Mouse (Mus musculus): ENCODE measurements around the gene Hcrtr1. TPM values are rescaled to one million over a fixed set of nuclear protein-coding genes. Genes with fewer than 3 reads are reported as not detected.

The Hcrtr1 gene
- polyA plus RNA-seq, 1 experiment from 2014 or later: 0.43 TPM

- 2% methylated on average over 25 of the region's 25 CpGs for WGBS
- peak; percentile 92 for DNase-seq (ENCODE audit: low spot score)
- no peaks in the 10 kb centered on the region for H3K9me3 ChIP-seq
- H3K27me3 ChIP-seq (ENCODE audit: insufficient read depth, poor library complexity, severe bottlenecking): peaks cover 18% of the 10 kb centered on the region
- peaks cover 81% of the 10 kb centered on the region for H3K4me1 ChIP-seq
- H3K36me3 ChIP-seq: 0 out of 2 replicates have a peak, but pooled peaks cover 6% of the 10 kb centered on the region
- peak overlapping the region; percentile 89 for H3K27ac ChIP-seq
- H3K4me3 ChIP-seq: peak overlapping the region; percentile 59
Measured at GRCm38 (mm10) chr4:130174335-130175031, 35.3 kb upstream of the Hcrtr1 start.

- no peak for DNase-seq (ENCODE audit: low spot score)
- Histone ChIP-seq H3K4me3 (peak overlapping the region; percentile 59), H3K27ac (peak overlapping the region; percentile 89), H3K4me1 (peaks cover 87% of the 10 kb centered on the region), H3K27me3 (ENCODE audit: insufficient read depth, poor library complexity, severe bottlenecking) (peaks cover 17% of the 10 kb centered on the region), H3K9me3 (no peaks in the 10 kb centered on the region), H3K36me3 (0 out of 2 replicates have a peak, but pooled peaks cover 6% of the 10 kb centered on the region)
- 50% methylated on average over 19 of the region's 19 CpGs for WGBS
Measured at GRCm38 (mm10) chr4:130173911-130174311, 34.8 kb upstream of the Hcrtr1 start.

GRCm38 (mm10) chr4:130173060-130173822, 34.1 kb upstream of the Hcrtr1 start:
- H3K27ac ChIP-seq: peak overlapping the region; percentile 89
- peaks cover 93% of the 10 kb centered on the region for H3K4me1 ChIP-seq
- 0 out of 2 replicates have a peak, but pooled peaks cover 6% of the 10 kb centered on the region for H3K36me3 ChIP-seq
- no peaks in the 10 kb centered on the region for H3K9me3 ChIP-seq
- peak; percentile 86 for DNase-seq (ENCODE audit: low spot score)
- peaks cover 17% of the 10 kb centered on the region for H3K27me3 ChIP-seq (ENCODE audit: insufficient read depth, poor library complexity, severe bottlenecking)
- WGBS: 59% methylated on average over 11 of the region's 11 CpGs
- H3K4me3 ChIP-seq: peak overlapping the region; percentile 59; the same call in 1 of the 2 replicates

- Histone ChIP-seq H3K27ac (peak overlapping the region; percentile 89), H3K4me1 (peaks cover 97% of the 10 kb centered on the region), H3K27me3 (ENCODE audit: insufficient read depth, poor library complexity, severe bottlenecking) (peaks cover 17% of the 10 kb centered on the region), H3K4me3 (peak overlapping the region; percentile 35), H3K9me3 (no peaks in the 10 kb centered on the region), H3K36me3 (0 out of 2 replicates have a peak, but pooled peaks cover 6% of the 10 kb centered on the region)
- 38% methylated on average over 11 of the region's 11 CpGs for WGBS
- peak; percentile 87 for DNase-seq (ENCODE audit: low spot score)
Measured at GRCm38 (mm10) chr4:130171951-130172765, 33.0 kb upstream of the Hcrtr1 start.

GRCm38 (mm10) chr4:130170362-130170761, 31.2 kb upstream of the Hcrtr1 start:
- Histone ChIP-seq H3K27me3 (ENCODE audit: insufficient read depth, poor library complexity, severe bottlenecking) (peaks cover 18% of the 10 kb centered on the region), H3K9me3 (no peaks in the 10 kb centered on the region)
- WGBS: 62% methylated on average over 4 of the region's 4 CpGs

GRCm38 (mm10) chr4:130169411-130169971, 30.3 kb upstream of the Hcrtr1 start:
- Histone ChIP-seq H3K4me3 (no peak overlapping the region), H3K4me1 (peaks cover 87% of the 10 kb centered on the region), H3K9me3 (no peaks in the 10 kb centered on the region), H3K36me3 (peaks cover 7% of the 10 kb centered on the region), H3K27ac (peak overlapping the region; percentile 87; the same call in 1 of the 2 replicates), H3K27me3 (ENCODE audit: insufficient read depth, poor library complexity, severe bottlenecking) (peaks cover 23% of the 10 kb centered on the region)
- WGBS: 86% methylated on average over 16 of the region's 16 CpGs
- DNase-seq (ENCODE audit: low spot score): no peak

More at GRCm38 (mm10) chr4:130170362-130170761, 31.2 kb upstream of the Hcrtr1 start:
- Histone ChIP-seq H3K4me1 (peaks cover 95% of the 10 kb centered on the region), H3K36me3 (peaks cover 7% of the 10 kb centered on the region), H3K27ac (peak overlapping the region; percentile 87; the same call in 1 of the 2 replicates), H3K4me3 (no peak overlapping the region)
- DNase-seq (ENCODE audit: low spot score): no peak

- H3K4me3 ChIP-seq: peak overlapping the region; percentile 40
Measured at GRCm38 (mm10) chr4:130168280-130169183, 29.4 kb upstream of the Hcrtr1 start.

GRCm38 (mm10) chr4:130167814-130168213, 28.7 kb upstream of the Hcrtr1 start:
- Histone ChIP-seq H3K4me1 (peaks cover 87% of the 10 kb centered on the region), H3K27ac (peak overlapping the region; percentile 87), H3K36me3 (peaks cover 7% of the 10 kb centered on the region), H3K27me3 (ENCODE audit: insufficient read depth, poor library complexity, severe bottlenecking) (peaks cover 15% of the 10 kb centered on the region; the same call in 1 of the 2 replicates), H3K9me3 (no peaks in the 10 kb centered on the region), H3K4me3 (peak overlapping the region; percentile 40)
- DNase-seq (ENCODE audit: low spot score): no peak
- WGBS: 39% methylated on average over 9 of the region's 9 CpGs

More at GRCm38 (mm10) chr4:130168280-130169183, 29.4 kb upstream of the Hcrtr1 start:
- Histone ChIP-seq H3K9me3 (no peaks in the 10 kb centered on the region), H3K4me1 (peaks cover 87% of the 10 kb centered on the region), H3K27me3 (ENCODE audit: insufficient read depth, poor library complexity, severe bottlenecking) (peaks cover 20% of the 10 kb centered on the region; the same call in 1 of the 2 replicates), H3K36me3 (peaks cover 7% of the 10 kb centered on the region), H3K27ac (peak overlapping the region; percentile 87)
- peak; percentile 91 for DNase-seq (ENCODE audit: low spot score)
- WGBS: 36% methylated on average over 16 of the region's 16 CpGs

- peaks cover 86% of the 10 kb centered on the region for H3K4me1 ChIP-seq
Measured at GRCm38 (mm10) chr4:130167321-130167720, 28.2 kb upstream of the Hcrtr1 start.

GRCm38 (mm10) chr4:130166592-130166991, 27.4 kb upstream of the Hcrtr1 start:
- peak overlapping the region; percentile 87 for H3K27ac ChIP-seq
- WGBS: 78% methylated on average over 8 of the region's 8 CpGs
- H3K4me1 ChIP-seq: peaks cover 85% of the 10 kb centered on the region
- H3K9me3 ChIP-seq: no peaks in the 10 kb centered on the region
- no peak overlapping the region for H3K4me3 ChIP-seq
- peaks cover 7% of the 10 kb centered on the region for H3K36me3 ChIP-seq
- DNase-seq (ENCODE audit: low spot score): no peak
- peaks cover 25% of the 10 kb centered on the region for H3K27me3 ChIP-seq (ENCODE audit: insufficient read depth, poor library complexity, severe bottlenecking)

More at GRCm38 (mm10) chr4:130167321-130167720, 28.2 kb upstream of the Hcrtr1 start:
- no peak for DNase-seq (ENCODE audit: low spot score)
- peaks cover 17% of the 10 kb centered on the region for H3K27me3 ChIP-seq (ENCODE audit: insufficient read depth, poor library complexity, severe bottlenecking)
- H3K4me3 ChIP-seq: peak overlapping the region; percentile 38
- no peaks in the 10 kb centered on the region for H3K9me3 ChIP-seq
- 44% methylated on average over 22 of the region's 22 CpGs for WGBS
- peak overlapping the region; percentile 87 for H3K27ac ChIP-seq
- peaks cover 7% of the 10 kb centered on the region for H3K36me3 ChIP-seq

GRCm38 (mm10) chr4:130166061-130166460, 26.9 kb upstream of the Hcrtr1 start:
- Histone ChIP-seq H3K9me3 (no peaks in the 10 kb centered on the region), H3K4me1 (peaks cover 85% of the 10 kb centered on the region), H3K27me3 (ENCODE audit: insufficient read depth, poor library complexity, severe bottlenecking) (peaks cover 28% of the 10 kb centered on the region), H3K27ac (0 out of 2 replicates have a peak overlapping the region, but pooled peaks have one; percentile 87), H3K4me3 (no peak overlapping the region), H3K36me3 (peaks cover 7% of the 10 kb centered on the region)
- 72% methylated on average over 18 of the region's 18 CpGs for WGBS
- no peak for DNase-seq (ENCODE audit: low spot score)

All from heart, embryonic 10.5 days (tissue).